Mouse (Mus musculus): ENCODE data around the gene Fmo6. TPM values are rescaled to one million over a fixed set of nuclear protein-coding genes. Genes with fewer than 3 reads are reported as not detected.

Fmo6 gene
- not detected in 2 replicates for polyA plus RNA-seq (2016; fragmentation: Nextera tagmentation; extraction: Ambion mirVana)

GRCm38 (mm10) chr1:162937415-162937814 is at the start of gene Fmo6:
Gene Fmo6 (minus strand): TSS chr1:162937515.
- 89% methylated on average over 6 of the region's 6 CpGs for WGBS
- DNase-seq (ENCODE audit: low spot score) = no peak
- no peak within 1 kb of the TSS for H3K27ac ChIP-seq

GRCm38 (mm10) chr1:162986777-162987176 is 49.5 kb upstream of the Fmo6 start:
- Histone ChIP-seq H3K36me3 (no peaks in the 10 kb centered on the region), H3K4me1 (no peaks in the 10 kb centered on the region), H3K4me3 (no peak overlapping the region), H3K9me3 (replicated peaks) (no peaks in the 10 kb centered on the region), H3K27ac (no peak overlapping the region), H3K27me3 (ENCODE audit: low read depth, poor library complexity, severe bottlenecking) (no peaks in the 10 kb centered on the region)
- WGBS = 89% methylated on average over 1 of the region's 1 CpGs
- DNase-seq (ENCODE audit: low spot score) = no peak

More at GRCm38 (mm10) chr1:162937415-162937814, at the start of gene Fmo6:
- no peaks in the 10 kb centered on the region for H3K9me3 ChIP-seq (replicated peaks)
- H3K4me1 ChIP-seq = peaks cover 13% of the 10 kb centered on the region
- no peaks in the 10 kb centered on the region for H3K36me3 ChIP-seq
- H3K4me3 ChIP-seq = no peak within 1 kb of the TSS
- H3K27me3 ChIP-seq (ENCODE audit: low read depth, poor library complexity, severe bottlenecking) = no peaks in the 10 kb centered on the region

GRCm38 (mm10) chr1:162986121-162986748 is 48.9 kb upstream of the Fmo6 start:
- DNase-seq (ENCODE audit: low spot score) = no peak
- Histone ChIP-seq H3K27me3 (ENCODE audit: low read depth, poor library complexity, severe bottlenecking) (no peaks in the 10 kb centered on the region), H3K4me1 (no peaks in the 10 kb centered on the region), H3K27ac (no peak overlapping the region), H3K4me3 (no peak overlapping the region), H3K9me3 (replicated peaks) (no peaks in the 10 kb centered on the region), H3K36me3 (no peaks in the 10 kb centered on the region)
- WGBS = 88% methylated on average over 2 of the region's 2 CpGs

- no peaks in the 10 kb centered on the region for H3K36me3 ChIP-seq
- no peak within 1 kb of the TSS for H3K4me3 ChIP-seq
- H3K4me1 ChIP-seq = no peaks in the 10 kb centered on the region
- no peak within 1 kb of the TSS for H3K27ac ChIP-seq
- no peaks in the 10 kb centered on the region for H3K9me3 ChIP-seq (replicated peaks)
- no peaks in the 10 kb centered on the region for H3K27me3 ChIP-seq (ENCODE audit: low read depth, poor library complexity, severe bottlenecking)
- WGBS = 76% methylated on average over 1 of the region's 1 CpGs
- DNase-seq (ENCODE audit: low spot score) = no peak
Observed at GRCm38 (mm10) chr1:162984428-162984827, 47.1 kb upstream of the Fmo6 start, which contains the start of gene Fmo3. Gene Fmo3 (minus strand): TSS chr1:162984528.

- WGBS = 82% methylated on average over 2 of the region's 2 CpGs
- Histone ChIP-seq H3K27me3 (ENCODE audit: low read depth, poor library complexity, severe bottlenecking) (no peaks in the 10 kb centered on the region), H3K4me3 (no peak overlapping the region), H3K4me1 (no peaks in the 10 kb centered on the region), H3K9me3 (replicated peaks) (no peaks in the 10 kb centered on the region), H3K27ac (no peak overlapping the region), H3K36me3 (no peaks in the 10 kb centered on the region)
- no peak for DNase-seq (ENCODE audit: low spot score)
Observed at GRCm38 (mm10) chr1:162963556-162963955, 26.2 kb upstream of the Fmo6 start.

GRCm38 (mm10) chr1:162957422-162957821 is 20.1 kb upstream of the Fmo6 start:
- WGBS = 90% methylated on average over 1 of the region's 1 CpGs
- Histone ChIP-seq H3K4me3 (no peak overlapping the region), H3K9me3 (replicated peaks) (no peaks in the 10 kb centered on the region), H3K27me3 (ENCODE audit: low read depth, poor library complexity, severe bottlenecking) (no peaks in the 10 kb centered on the region), H3K27ac (no peak overlapping the region), H3K36me3 (no peaks in the 10 kb centered on the region), H3K4me1 (peaks cover 3% of the 10 kb centered on the region; the same call in 1 of the 2 replicates)
- DNase-seq (ENCODE audit: low spot score) = no peak

GRCm38 (mm10) chr1:162953079-162953478 is 15.8 kb upstream of the Fmo6 start:
- Histone ChIP-seq H3K36me3 (no peaks in the 10 kb centered on the region), H3K27ac (no peak overlapping the region), H3K4me3 (no peak overlapping the region), H3K9me3 (replicated peaks) (no peaks in the 10 kb centered on the region), H3K4me1 (peaks cover 4% of the 10 kb centered on the region; the same call in 1 of the 2 replicates), H3K27me3 (ENCODE audit: low read depth, poor library complexity, severe bottlenecking) (no peaks in the 10 kb centered on the region)
- no peak for DNase-seq (ENCODE audit: low spot score)
- WGBS = 58% methylated on average over 2 of the region's 2 CpGs

GRCm38 (mm10) chr1:162949763-162950162 is 12.4 kb upstream of the Fmo6 start:
- DNase-seq (ENCODE audit: low spot score) = no peak
- WGBS = 96% methylated on average over 1 of the region's 1 CpGs
- Histone ChIP-seq H3K27ac (no peak overlapping the region), H3K9me3 (replicated peaks) (no peaks in the 10 kb centered on the region), H3K36me3 (no peaks in the 10 kb centered on the region), H3K4me3 (no peak overlapping the region), H3K4me1 (peaks cover 20% of the 10 kb centered on the region), H3K27me3 (ENCODE audit: low read depth, poor library complexity, severe bottlenecking) (no peaks in the 10 kb centered on the region)

- WGBS = 87% methylated on average over 6 of the region's 6 CpGs
- Histone ChIP-seq H3K27me3 (ENCODE audit: low read depth, poor library complexity, severe bottlenecking) (no peaks in the 10 kb centered on the region), H3K9me3 (replicated peaks) (no peaks in the 10 kb centered on the region), H3K4me3 (no peak overlapping the region), H3K36me3 (no peaks in the 10 kb centered on the region), H3K4me1 (peaks cover 30% of the 10 kb centered on the region), H3K27ac (no peak overlapping the region)
- no peak for DNase-seq (ENCODE audit: low spot score)
Observed at GRCm38 (mm10) chr1:162947934-162948333, 10.6 kb upstream of the Fmo6 start.

- no peaks in the 10 kb centered on the region for H3K36me3 ChIP-seq
- H3K27me3 ChIP-seq (ENCODE audit: low read depth, poor library complexity, severe bottlenecking) = no peaks in the 10 kb centered on the region
- no peak overlapping the region for H3K4me3 ChIP-seq
- WGBS = 57% methylated on average over 4 of the region's 4 CpGs
- H3K27ac ChIP-seq = no peak overlapping the region
- DNase-seq (ENCODE audit: low spot score) = peak; percentile 30
- H3K4me1 ChIP-seq = peaks cover 29% of the 10 kb centered on the region
- H3K9me3 ChIP-seq (replicated peaks) = no peaks in the 10 kb centered on the region
Observed at GRCm38 (mm10) chr1:162946837-162947558, 9.7 kb upstream of the Fmo6 start.

- 33% methylated on average over 6 of the region's 6 CpGs for WGBS
- no peak for DNase-seq (ENCODE audit: low spot score)
Observed at GRCm38 (mm10) chr1:162943700-162944099, 6.4 kb upstream of the Fmo6 start.

GRCm38 (mm10) chr1:162938696-162939351 is 1.5 kb upstream of the Fmo6 start:
- WGBS = 84% methylated on average over 4 of the region's 4 CpGs
- H3K4me1 ChIP-seq = peaks cover 20% of the 10 kb centered on the region
- H3K27ac ChIP-seq = no peak overlapping the region
- no peaks in the 10 kb centered on the region for H3K36me3 ChIP-seq
- DNase-seq (ENCODE audit: low spot score) = no peak
- no peaks in the 10 kb centered on the region for H3K9me3 ChIP-seq (replicated peaks)
- no peak overlapping the region for H3K4me3 ChIP-seq
- H3K27me3 ChIP-seq (ENCODE audit: low read depth, poor library complexity, severe bottlenecking) = no peaks in the 10 kb centered on the region

More at GRCm38 (mm10) chr1:162943700-162944099, 6.4 kb upstream of the Fmo6 start:
- Histone ChIP-seq H3K36me3 (no peaks in the 10 kb centered on the region), H3K4me1 (peaks cover 33% of the 10 kb centered on the region), H3K9me3 (replicated peaks) (no peaks in the 10 kb centered on the region), H3K27ac (no peak overlapping the region), H3K4me3 (no peak overlapping the region), H3K27me3 (ENCODE audit: low read depth, poor library complexity, severe bottlenecking) (no peaks in the 10 kb centered on the region)
